Mouse (Mus musculus) limb, embryonic 12.5 days (tissue): ENCODE data around the gene Ergic1. TPM values are rescaled to one million over a fixed set of nuclear protein-coding genes. Genes with fewer than 3 reads are reported as not detected.

Source experiments
- ATAC-seq: fragments of 200-750 bp; cut with Nextera tagmentation; 2 replicates; pipeline ENCODE4 v1.8.0; 2017; ENCODE audit warnings: low read depth, moderate TSS enrichment; ENCODE audit not compliant: insufficient number of reproducible peaks, insufficient read depth, low FRiP score, low TSS enrichment
- H3K27ac ChIP-seq: fragments of 300-500 bp; sonication (generic); 2 replicates; pipeline ENCODE4 v1.5.1; 2016; ENCODE audit warnings: mild to moderate bottlenecking, moderate library complexity
- H3K27me3 ChIP-seq: fragments of 300-500 bp; sonication (generic); 2 replicates; pipeline ENCODE4 v1.6.1; 2016; ENCODE audit warnings: mild to moderate bottlenecking, moderate library complexity
- H3K36me3 ChIP-seq: fragments of 300-500 bp; sonication (generic); 2 replicates; pipeline ENCODE4 v1.6.1; 2016; ENCODE audit warnings: mild to moderate bottlenecking, moderate library complexity
- H3K4me1 ChIP-seq: fragments of 300-500 bp; sonication (generic); replicated peaks from 2 replicates; pipeline ENCODE4 v1.6.1; 2016
- H3K4me2 ChIP-seq: fragments of 300-500 bp; sonication (generic); 2 replicates; pipeline ENCODE4 v1.6.1; 2016; ENCODE audit warnings: mild to moderate bottlenecking, moderate library complexity
- H3K4me3 ChIP-seq: fragments of 300-500 bp; sonication (generic); replicated peaks from 2 replicates; pipeline ENCODE4 v1.5.1; 2016; ENCODE audit warnings: mild to moderate bottlenecking
- H3K9ac ChIP-seq: fragments of 300-500 bp; sonication (generic); replicated peaks from 2 replicates; pipeline ENCODE4 v1.6.1; 2016; ENCODE audit warnings: mild to moderate bottlenecking, moderate library complexity
- H3K9me3 ChIP-seq: fragments of 300-500 bp; sonication (generic); 2 replicates; pipeline ENCODE4 v1.6.1; 2016; ENCODE audit warnings: mild to moderate bottlenecking, moderate library complexity
- WGBS: fragments of 180-500 bp; shearing (Covaris S2); methylation state at CpG from one replicate; pipeline ENCODE4 v1.1.7; 2016; 5-methylcytosine and 5-hydroxymethylcytosine counted together
- polyA plus RNA-seq: library from polyadenylated mRNA; unstranded; fragments of >200 nt; fragmentation: Nextera tagmentation; extraction: Ambion mirVana; gene quantifications from 2 replicates; pipeline ENCODE4 v1.2.1, GENCODE M21; 2016

The Ergic1 gene
- polyA plus RNA-seq, 1 experiment from 2014 or later = 90.7 TPM

- no peaks in the 10 kb centered on the region for H3K27me3 ChIP-seq
- H3K9ac ChIP-seq = no peak overlapping the region
- H3K36me3 ChIP-seq = no peaks in the 10 kb centered on the region
- no peak overlapping the region for H3K4me3 ChIP-seq
- no peaks in the 10 kb centered on the region for H3K9me3 ChIP-seq
- no peak overlapping the region for H3K27ac ChIP-seq
- no peak overlapping the region for H3K4me2 ChIP-seq
- ATAC-seq = no peak
- peaks cover 17% of the 10 kb centered on the region for H3K4me1 ChIP-seq
- 94% methylated on average over 9 of the region's 9 CpGs for WGBS
These were observed 34.0 kb upstream of the Ergic1 start for GRCm38 (mm10) chr17:26527291-26527690.

- no peak overlapping the region for H3K9ac ChIP-seq
- no peaks in the 10 kb centered on the region for H3K36me3 ChIP-seq
- WGBS = 78% methylated on average over 6 of the region's 6 CpGs
- H3K4me2 ChIP-seq = no peak overlapping the region
- H3K4me3 ChIP-seq = no peak overlapping the region
- no peaks in the 10 kb centered on the region for H3K27me3 ChIP-seq
- H3K4me1 ChIP-seq = peaks cover 17% of the 10 kb centered on the region
- no peaks in the 10 kb centered on the region for H3K9me3 ChIP-seq
- ATAC-seq = no peak
- no peak overlapping the region for H3K27ac ChIP-seq
These were observed 32.5 kb upstream of the Ergic1 start for GRCm38 (mm10) chr17:26528751-26529150.

GRCm38 (mm10) chr17:26529791-26530241 lies 31.5 kb upstream of the Ergic1 start:
- H3K36me3 ChIP-seq = no peaks in the 10 kb centered on the region
- no peak overlapping the region for H3K4me3 ChIP-seq
- 74% methylated on average over 5 of the region's 5 CpGs for WGBS
- ATAC-seq = no peak
- H3K9ac ChIP-seq = no peak overlapping the region
- no peaks in the 10 kb centered on the region for H3K9me3 ChIP-seq
- no peak overlapping the region for H3K4me2 ChIP-seq
- peaks cover 17% of the 10 kb centered on the region for H3K4me1 ChIP-seq
- H3K27ac ChIP-seq = peak overlapping the region; percentile 69; the same call in 1 of the 2 replicates
- no peaks in the 10 kb centered on the region for H3K27me3 ChIP-seq

GRCm38 (mm10) chr17:26530590-26531081 lies 30.7 kb upstream of the Ergic1 start:
- H3K36me3 ChIP-seq = no peaks in the 10 kb centered on the region
- H3K27ac ChIP-seq = peak overlapping the region; percentile 69
- peaks cover 17% of the 10 kb centered on the region for H3K4me1 ChIP-seq
- ATAC-seq = peak; percentile 56; the same call in 1 of the 2 replicates
- WGBS = 9% methylated on average over 3 of the region's 3 CpGs
- no peaks in the 10 kb centered on the region for H3K9me3 ChIP-seq
- H3K9ac ChIP-seq = no peak overlapping the region
- H3K27me3 ChIP-seq = no peaks in the 10 kb centered on the region
- H3K4me2 ChIP-seq = no peak overlapping the region
- no peak overlapping the region for H3K4me3 ChIP-seq

- Histone ChIP-seq H3K4me3 (no peak overlapping the region), H3K9me3 (no peaks in the 10 kb centered on the region), H3K4me1 (peaks cover 17% of the 10 kb centered on the region), H3K27me3 (no peaks in the 10 kb centered on the region), H3K36me3 (no peaks in the 10 kb centered on the region), H3K9ac (no peak overlapping the region), H3K4me2 (no peak overlapping the region), H3K27ac (no peak overlapping the region)
- ATAC-seq = no peak
- 91% methylated on average over 7 of the region's 7 CpGs for WGBS
These were observed 29.8 kb upstream of the Ergic1 start for GRCm38 (mm10) chr17:26531395-26532027.

- ATAC-seq = no peak
- no peaks in the 10 kb centered on the region for H3K27me3 ChIP-seq
- H3K9ac ChIP-seq = no peak overlapping the region
- H3K9me3 ChIP-seq = no peaks in the 10 kb centered on the region
- H3K4me3 ChIP-seq = no peak overlapping the region
- H3K4me1 ChIP-seq = peaks cover 17% of the 10 kb centered on the region
- H3K27ac ChIP-seq = no peak overlapping the region
- WGBS = 63% methylated on average over 4 of the region's 4 CpGs
- H3K4me2 ChIP-seq = no peak overlapping the region
- H3K36me3 ChIP-seq = no peaks in the 10 kb centered on the region
These were observed 28.7 kb upstream of the Ergic1 start for GRCm38 (mm10) chr17:26532476-26533045.

GRCm38 (mm10) chr17:26533871-26534372 lies 27.4 kb upstream of the Ergic1 start:
- WGBS = 74% methylated on average over 5 of the region's 5 CpGs
- H3K9me3 ChIP-seq = no peaks in the 10 kb centered on the region
- ATAC-seq = no peak
- H3K4me3 ChIP-seq = no peak overlapping the region
- peaks cover 17% of the 10 kb centered on the region for H3K4me1 ChIP-seq
- H3K36me3 ChIP-seq = no peaks in the 10 kb centered on the region
- no peak overlapping the region for H3K4me2 ChIP-seq
- no peak overlapping the region for H3K9ac ChIP-seq
- no peaks in the 10 kb centered on the region for H3K27me3 ChIP-seq
- no peak overlapping the region for H3K27ac ChIP-seq

- H3K27me3 ChIP-seq = no peaks in the 10 kb centered on the region
- ATAC-seq = no peak
- WGBS = 85% methylated on average over 5 of the region's 5 CpGs
These were observed 26.6 kb upstream of the Ergic1 start for GRCm38 (mm10) chr17:26534695-26535094.

GRCm38 (mm10) chr17:26535251-26536136 lies 25.8 kb upstream of the Ergic1 start:
- no peak for ATAC-seq
- Histone ChIP-seq H3K27ac (no peak overlapping the region), H3K4me1 (peaks cover 9% of the 10 kb centered on the region), H3K36me3 (no peaks in the 10 kb centered on the region), H3K4me3 (no peak overlapping the region), H3K9me3 (no peaks in the 10 kb centered on the region), H3K27me3 (no peaks in the 10 kb centered on the region), H3K4me2 (no peak overlapping the region), H3K9ac (no peak overlapping the region)
- WGBS = 80% methylated on average over 7 of the region's 7 CpGs

More at GRCm38 (mm10) chr17:26534695-26535094, 26.6 kb upstream of the Ergic1 start:
- Histone ChIP-seq H3K36me3 (no peaks in the 10 kb centered on the region), H3K4me3 (no peak overlapping the region), H3K4me1 (peaks cover 17% of the 10 kb centered on the region), H3K9me3 (no peaks in the 10 kb centered on the region), H3K9ac (no peak overlapping the region), H3K4me2 (no peak overlapping the region), H3K27ac (no peak overlapping the region)

GRCm38 (mm10) chr17:26537722-26538471 lies 23.4 kb upstream of the Ergic1 start:
- ATAC-seq = no peak
- Histone ChIP-seq H3K9ac (no peak overlapping the region), H3K27me3 (no peaks in the 10 kb centered on the region), H3K4me3 (no peak overlapping the region), H3K27ac (no peak overlapping the region), H3K4me1 (no peaks in the 10 kb centered on the region), H3K36me3 (no peaks in the 10 kb centered on the region), H3K9me3 (no peaks in the 10 kb centered on the region), H3K4me2 (no peak overlapping the region)
- WGBS = 39% methylated on average over 6 of the region's 6 CpGs
